Comparison of ENCODE assay signal across 9 mouse cellular contexts in the genomic region with DNA sequence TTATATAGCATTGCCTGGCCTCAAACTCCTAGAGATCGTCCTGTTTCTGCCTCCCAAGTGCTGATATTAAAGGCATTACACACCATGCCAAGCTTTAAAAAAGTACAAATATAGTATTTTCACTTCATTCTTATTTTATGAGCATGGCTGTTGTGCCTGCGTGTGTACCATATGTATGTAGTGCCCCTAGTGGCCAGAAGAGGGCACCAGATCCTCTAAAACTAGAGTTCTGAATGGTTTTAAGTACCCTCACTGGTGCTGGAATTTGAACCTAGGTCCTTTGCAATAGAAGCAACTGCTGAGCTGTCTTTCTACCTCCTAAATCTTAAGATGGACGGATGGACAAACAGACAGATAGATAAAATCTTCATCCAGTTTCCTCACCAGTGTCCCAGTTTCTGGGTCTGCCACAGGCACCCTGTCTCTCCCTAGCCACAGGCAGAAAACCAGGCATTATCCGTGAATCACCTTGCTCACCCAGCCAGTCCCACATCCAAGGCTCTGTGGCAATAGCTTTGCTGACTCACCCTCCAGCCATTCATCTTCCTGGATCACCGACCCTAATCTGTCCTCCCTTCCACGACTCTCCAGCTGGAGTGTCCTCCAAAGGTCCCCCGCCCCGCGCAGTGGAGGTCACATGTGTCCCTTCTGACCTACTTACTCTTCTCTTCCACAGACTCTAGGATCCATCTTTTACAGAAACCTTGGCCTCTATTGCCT. TPM values are rescaled to one million over a fixed set of nuclear protein-coding genes. Genes with fewer than 3 reads are reported as not detected.
A peak's percentile ranks its signal among the peaks of the same experiment; 100 is the strongest.
DNase-seq lines count a peak whose midpoint lies in the region; ATAC-seq and TF ChIP-seq lines count a peak whose summit lies in the region.
"Had no signal": no experiment of that assay in that cellular context is flagged by ENCODE, and none has a peak within 500 bp of the region (broad histone marks: within the 10 kb centered on the region; RNA-seq: fewer than 3 reads in every experiment).

No protein-coding gene starts in this region.

- H3K27ac ChIP-seq in gastrocnemius, adult 2 months: no peak overlapping the region
- no peak overlapping the region for H3K27ac ChIP-seq in lung, embryonic 14.5 days (ENCODE audit: low read depth)
- no peak overlapping the region for H3K27ac ChIP-seq in forebrain, embryonic 14.5 days (ENCODE audit: low read depth, low read length)
- H3K27ac ChIP-seq: hindbrain, embryonic 15.5 days had no signal

- peak; percentile 61 for TF ChIP-seq CTCF in gastrocnemius, adult 2 months (IDR thresholded peaks at IDR 0.05)
- peak; percentile 47 for TF ChIP-seq CTCF in lung, embryonic 14.5 days (IDR thresholded peaks at IDR 0.05; ENCODE audit: low read depth)

- no peak overlapping the region for H3K9ac ChIP-seq in lung, embryonic 14.5 days
- H3K9ac ChIP-seq in forebrain, embryonic 14.5 days (ENCODE audit: low read length): no peak overlapping the region
- H3K9ac ChIP-seq: hindbrain, embryonic 15.5 days had no signal

- intact Hi-C loops in gastrocnemius, adult 2 months (cut with DNase I): no loop called here

- ATAC-seq in lung, embryonic 14.5 days (ENCODE audit: insufficient read depth): no peak
- no peak for ATAC-seq in forebrain, embryonic 14.5 days

- WGBS in lung, embryonic 14.5 days: 67% methylated on average over 9 of the region's 9 CpGs
- 82% methylated on average over 9 of the region's 9 CpGs for WGBS in forebrain, embryonic 14.5 days

- H3K9me3 ChIP-seq in lung, embryonic 14.5 days (ENCODE audit: low read depth, low read length): peaks cover 7% of the 10 kb centered on the region; the same call in 1 of the 2 replicates
- H3K9me3 ChIP-seq in forebrain, embryonic 14.5 days (replicated peaks; ENCODE audit: control insufficient read depth, low read length): no peaks in the 10 kb centered on the region

- H3K4me3 ChIP-seq in gastrocnemius, adult 2 months: no peak overlapping the region
- no peak overlapping the region for H3K4me3 ChIP-seq in lung, embryonic 14.5 days (ENCODE audit: low read depth, low read length)
- no peak overlapping the region for H3K4me3 ChIP-seq in forebrain, embryonic 14.5 days (ENCODE audit: low read depth, low read length)
- H3K4me3 ChIP-seq: hindbrain, embryonic 15.5 days had no signal

- H3K4me1 ChIP-seq in lung, embryonic 14.5 days (ENCODE audit: insufficient read depth): no peaks in the 10 kb centered on the region
- H3K4me1 ChIP-seq in forebrain, embryonic 14.5 days (ENCODE audit: control insufficient read depth, insufficient read depth, low read length): no peaks in the 10 kb centered on the region
- H3K4me1 ChIP-seq: hindbrain, embryonic 15.5 days had no signal

- H3K27me3 ChIP-seq in lung, embryonic 14.5 days (ENCODE audit: insufficient read depth, low read length): no peaks in the 10 kb centered on the region
- no peaks in the 10 kb centered on the region for H3K27me3 ChIP-seq in forebrain, embryonic 14.5 days (replicated peaks; ENCODE audit: control insufficient read depth, insufficient read depth, low read length)
- H3K27me3 ChIP-seq: hindbrain, embryonic 15.5 days had no signal

- H3K4me2 ChIP-seq in lung, embryonic 14.5 days: no peak overlapping the region
- H3K4me2 ChIP-seq in forebrain, embryonic 14.5 days (ENCODE audit: low read length): no peak overlapping the region
- H3K4me2 ChIP-seq: hindbrain, embryonic 15.5 days had no signal

- no peak for DNase-seq in gastrocnemius, adult 2 months
- no peak for DNase-seq in gastrocnemius, postnatal 10 days
- DNase-seq in CD8-positive naive resting alpha-beta T cell, adult 2 months (ENCODE audit: low read depth in 2 of 2, low spot score in 2 of 2): peak; percentile 23 to 47
- peak; percentile 66 for DNase-seq in c-Kit-negative CD71-positive TER-119-positive erythroid progenitor cells, embryonic 14.5 days (ENCODE audit: low read depth, low spot score)
- peak; percentile 55 for DNase-seq in lung, embryonic 14.5 days
- DNase-seq in urinary bladder, postnatal 36 days (ENCODE audit: low spot score in 2 of 2): peak; percentile 28 to 59
- DNase-seq in gastrocnemius, adult 8-10 months (ENCODE audit: low spot score in 2 of 2): no peak
- no peak for DNase-seq in forebrain, embryonic 14.5 days (ENCODE audit: low spot score)

- H3K36me3 ChIP-seq in lung, embryonic 14.5 days (ENCODE audit: insufficient read depth): no peaks in the 10 kb centered on the region
- H3K36me3 ChIP-seq in forebrain, embryonic 14.5 days (ENCODE audit: control insufficient read depth, insufficient read depth, low read length): no peaks in the 10 kb centered on the region
- H3K36me3 ChIP-seq: hindbrain, embryonic 15.5 days had no signal

RNA-seq across cellular contexts. Expression of a gene that starts 2.9 kb away (rescaled TPM):
- not detected for total RNA-seq in gastrocnemius, adult 2 months (2021)
- total RNA-seq in gastrocnemius, postnatal 10 days (2021): not detected
- 0.05 TPM in 1 of 2 replicates, not detected in the other for polyA plus RNA-seq in lung, embryonic 14.5 days (2014; fragmentation: Nextera tagmentation; extraction: Ambion mirVana)
- not detected for total RNA-seq in gastrocnemius, adult 8-10 months (2022)
- polyA plus RNA-seq in forebrain, embryonic 14.5 days (2014; fragmentation: Nextera tagmentation; extraction: Ambion mirVana): not detected in 2 replicates

RNA-seq across cellular contexts. Expression of a gene that starts 54.4 kb away (rescaled TPM):
- 10 to 100 TPM; 15.5 to 16.2 TPM for total RNA-seq in gastrocnemius, adult 2 months (2021)
- 10 to 100 TPM; 14.9 to 18.1 TPM for total RNA-seq in gastrocnemius, postnatal 10 days (2021)
- polyA plus RNA-seq in lung, embryonic 14.5 days (2014; fragmentation: Nextera tagmentation; extraction: Ambion mirVana): 10.0 and 12.5 TPM in 2 replicates
- 10 to 100 TPM; 13.2 to 16.5 (median 16.3) TPM for total RNA-seq in gastrocnemius, adult 8-10 months (2022)
- polyA plus RNA-seq in forebrain, embryonic 14.5 days (2014; fragmentation: Nextera tagmentation; extraction: Ambion mirVana): 5.0 and 5.4 TPM in 2 replicates

RNA-seq across cellular contexts. Expression of a gene that starts 59.8 kb away (rescaled TPM):
- under 1 TPM in 1 of 2 experiments, not detected in 1; 0.10 TPM for total RNA-seq in gastrocnemius, adult 2 months (2021)
- under 1 TPM in 1 of 2 experiments, not detected in 1; 0.09 TPM for total RNA-seq in gastrocnemius, postnatal 10 days (2021)
- 0.37 TPM in 1 of 2 replicates, not detected in the other for polyA plus RNA-seq in lung, embryonic 14.5 days (2014; fragmentation: Nextera tagmentation; extraction: Ambion mirVana)
- total RNA-seq in gastrocnemius, adult 8-10 months (2022): not detected
- polyA plus RNA-seq in forebrain, embryonic 14.5 days (2014; fragmentation: Nextera tagmentation; extraction: Ambion mirVana): 0.50 and 0.62 TPM in 2 replicates

Comparison
In these comparisons a context has a peak if more than half of its experiments do, and no peak if none do; other contexts are left out.
1. DNase-seq: peak in CD8-positive naive resting alpha-beta T cell, adult 2 months (2 of 2), c-Kit-negative CD71-positive TER-119-positive erythroid progenitor cells, embryonic 14.5 days (single experiment), lung, embryonic 14.5 days (single experiment) and urinary bladder, postnatal 36 days (2 of 2); none in gastrocnemius, adult 2 months (single experiment), gastrocnemius, postnatal 10 days (single experiment), gastrocnemius, adult 8-10 months (0 of 2) and forebrain, embryonic 14.5 days (single experiment).